Mouse (Mus musculus): ENCODE data around the gene Dcst1. TPM values are rescaled to one million over a fixed set of nuclear protein-coding genes. Genes with fewer than 3 reads are reported as not detected.

The Dcst1 gene
- polyA plus RNA-seq, 1 experiment from 2014 or later: 0.09 TPM

DNA sequence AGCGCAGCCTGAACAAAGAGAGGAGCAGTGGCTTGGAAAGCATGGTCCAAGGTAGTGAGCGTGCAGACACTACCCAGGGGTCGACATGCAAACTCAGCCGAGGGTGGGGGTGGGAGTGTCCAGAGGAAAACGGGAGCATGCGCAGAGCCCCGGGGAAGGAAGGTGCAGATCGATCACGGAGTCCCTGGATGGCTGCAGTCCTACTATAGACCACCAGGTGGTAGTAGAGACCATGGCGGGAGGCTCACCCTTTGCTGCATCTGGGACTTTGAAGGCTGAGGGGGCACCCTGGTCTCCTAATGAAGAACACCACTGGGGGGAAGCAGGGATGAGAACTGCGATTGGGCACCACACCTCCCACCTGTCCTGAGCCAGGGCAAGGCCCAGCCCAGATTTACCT, 24.6 kb downstream of the Dcst1 start:
- ATAC-seq (ENCODE audit: insufficient number of reproducible peaks, low FRiP score): no peak
- no peak overlapping the region for H3K27ac ChIP-seq (ENCODE audit: poor library complexity, severe bottlenecking)
- peaks cover 26% of the 10 kb centered on the region for H3K4me1 ChIP-seq (replicated peaks)
- no peaks in the 10 kb centered on the region for H3K9me3 ChIP-seq (replicated peaks)
- 0 out of 2 replicates have a peak, but pooled peaks cover 6% of the 10 kb centered on the region for H3K27me3 ChIP-seq (replicated peaks)
- H3K9ac ChIP-seq: no peak overlapping the region
- H3K4me3 ChIP-seq: peak overlapping the region; percentile 10
- H3K36me3 ChIP-seq: peaks cover 25% of the 10 kb centered on the region
- peak overlapping the region; percentile 58 for H3K4me2 ChIP-seq
- 7% methylated on average over 11 of the region's 11 CpGs for WGBS

- no peaks in the 10 kb centered on the region for H3K9me3 ChIP-seq (replicated peaks)
- WGBS: 26% methylated on average over 8 of the region's 8 CpGs
- no peak overlapping the region for H3K9ac ChIP-seq
- no peak overlapping the region for H3K27ac ChIP-seq (ENCODE audit: poor library complexity, severe bottlenecking)
- peaks cover 29% of the 10 kb centered on the region for H3K36me3 ChIP-seq
- no peak overlapping the region for H3K4me2 ChIP-seq
- no peak overlapping the region for H3K4me3 ChIP-seq
- H3K4me1 ChIP-seq (replicated peaks): peaks cover 26% of the 10 kb centered on the region
- 0 out of 2 replicates have a peak, but pooled peaks cover 4% of the 10 kb centered on the region for H3K27me3 ChIP-seq (replicated peaks)
- ATAC-seq (ENCODE audit: insufficient number of reproducible peaks, low FRiP score): no peak
These were observed 25.6 kb downstream of the Dcst1 start for GRCm38 (mm10) chr3:89339416-89339815.

GRCm38 (mm10) chr3:89337721-89338578, 27.1 kb downstream of the Dcst1 start, which contains the start of gene Efna4:
Gene Efna4, minus strand, starts transcription at chr3:89338028.
- H3K27me3 ChIP-seq (replicated peaks): peaks cover 3% of the 10 kb centered on the region; the same call in 1 of the 2 replicates
- peak within 1 kb of the TSS; percentile 68 for H3K27ac ChIP-seq (ENCODE audit: poor library complexity, severe bottlenecking)
- ATAC-seq (ENCODE audit: insufficient number of reproducible peaks, low FRiP score): peak; percentile 78
- H3K9me3 ChIP-seq (replicated peaks): no peaks in the 10 kb centered on the region
- H3K4me3 ChIP-seq: peak within 1 kb of the TSS; percentile 82
- peak within 1 kb of the TSS; percentile 86 for H3K4me2 ChIP-seq
- H3K4me1 ChIP-seq (replicated peaks): peaks cover 26% of the 10 kb centered on the region
- WGBS: 1% methylated on average over 44 of the region's 44 CpGs
- H3K9ac ChIP-seq: peak within 1 kb of the TSS; percentile 90
- H3K36me3 ChIP-seq: peaks cover 30% of the 10 kb centered on the region

- peaks cover 25% of the 10 kb centered on the region for H3K36me3 ChIP-seq
- WGBS: under 1% methylated on average over 21 of the region's 21 CpGs
- H3K9me3 ChIP-seq (replicated peaks): no peaks in the 10 kb centered on the region
- H3K4me3 ChIP-seq: peak overlapping the region; percentile 82
- no peak; the same call in 1 of the 2 replicates for ATAC-seq (ENCODE audit: insufficient number of reproducible peaks, low FRiP score)
- peaks cover 30% of the 10 kb centered on the region for H3K4me1 ChIP-seq (replicated peaks)
- peak overlapping the region; percentile 68 for H3K27ac ChIP-seq (ENCODE audit: poor library complexity, severe bottlenecking)
- H3K27me3 ChIP-seq (replicated peaks): peaks cover 9% of the 10 kb centered on the region; the same call in 1 of the 2 replicates
- H3K4me2 ChIP-seq: peak overlapping the region; percentile 86
- peak overlapping the region; percentile 90 for H3K9ac ChIP-seq
These were observed 27.9 kb downstream of the Dcst1 start for GRCm38 (mm10) chr3:89337062-89337720.

GRCm38 (mm10) chr3:89336529-89336928, 28.5 kb downstream of the Dcst1 start:
- H3K27ac ChIP-seq (ENCODE audit: poor library complexity, severe bottlenecking): peak overlapping the region; percentile 14; the same call in 1 of the 2 replicates
- H3K4me1 ChIP-seq (replicated peaks): peaks cover 30% of the 10 kb centered on the region
- H3K36me3 ChIP-seq: peaks cover 23% of the 10 kb centered on the region
- H3K4me3 ChIP-seq: peak overlapping the region; percentile 82
- peak overlapping the region; percentile 90 for H3K9ac ChIP-seq
- H3K27me3 ChIP-seq (replicated peaks): peaks cover 9% of the 10 kb centered on the region; the same call in 1 of the 2 replicates
- no peaks in the 10 kb centered on the region for H3K9me3 ChIP-seq (replicated peaks)
- no peak for ATAC-seq (ENCODE audit: insufficient number of reproducible peaks, low FRiP score)
- 11% methylated on average over 6 of the region's 6 CpGs for WGBS
- H3K4me2 ChIP-seq: peak overlapping the region; percentile 86

GRCm38 (mm10) chr3:89333053-89333452, 32.0 kb downstream of the Dcst1 start:
- WGBS: 74% methylated on average over 11 of the region's 11 CpGs
- Histone ChIP-seq H3K36me3 (peaks cover 23% of the 10 kb centered on the region), H3K9ac (no peak overlapping the region), H3K9me3 (replicated peaks) (no peaks in the 10 kb centered on the region), H3K4me3 (no peak overlapping the region), H3K4me1 (replicated peaks) (peaks cover 37% of the 10 kb centered on the region), H3K27me3 (replicated peaks) (peaks cover 25% of the 10 kb centered on the region), H3K4me2 (no peak overlapping the region), H3K27ac (ENCODE audit: poor library complexity, severe bottlenecking) (no peak overlapping the region)
- no peak for ATAC-seq (ENCODE audit: insufficient number of reproducible peaks, low FRiP score)

DNA sequence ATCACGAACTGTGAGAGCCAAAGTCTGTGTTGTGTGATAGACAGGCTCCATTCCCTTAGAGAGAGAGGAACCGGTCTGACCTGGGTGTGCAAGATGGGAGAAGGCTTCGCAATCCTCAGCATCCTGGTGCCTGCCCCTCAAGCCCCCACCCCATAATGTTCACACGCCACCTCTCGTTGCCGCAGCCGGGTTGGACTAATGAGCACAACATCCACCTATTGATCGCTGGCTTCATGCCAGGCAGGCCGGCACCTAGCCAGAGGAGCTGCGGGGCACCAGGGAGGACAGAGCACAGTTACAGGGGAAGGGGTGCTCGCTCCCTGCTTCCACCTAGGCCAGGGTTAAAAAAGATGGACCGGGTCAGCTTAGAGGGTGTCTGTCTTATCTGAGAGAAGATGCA, 32.6 kb downstream of the Dcst1 start:
- Histone ChIP-seq H3K9ac (no peak overlapping the region), H3K4me2 (no peak overlapping the region), H3K4me1 (replicated peaks) (peaks cover 37% of the 10 kb centered on the region), H3K27ac (ENCODE audit: poor library complexity, severe bottlenecking) (no peak overlapping the region), H3K4me3 (no peak overlapping the region), H3K9me3 (replicated peaks) (no peaks in the 10 kb centered on the region), H3K36me3 (peaks cover 23% of the 10 kb centered on the region), H3K27me3 (replicated peaks) (peaks cover 28% of the 10 kb centered on the region)
- no peak for ATAC-seq (ENCODE audit: insufficient number of reproducible peaks, low FRiP score)
- 54% methylated on average over 12 of the region's 12 CpGs for WGBS

DNA sequence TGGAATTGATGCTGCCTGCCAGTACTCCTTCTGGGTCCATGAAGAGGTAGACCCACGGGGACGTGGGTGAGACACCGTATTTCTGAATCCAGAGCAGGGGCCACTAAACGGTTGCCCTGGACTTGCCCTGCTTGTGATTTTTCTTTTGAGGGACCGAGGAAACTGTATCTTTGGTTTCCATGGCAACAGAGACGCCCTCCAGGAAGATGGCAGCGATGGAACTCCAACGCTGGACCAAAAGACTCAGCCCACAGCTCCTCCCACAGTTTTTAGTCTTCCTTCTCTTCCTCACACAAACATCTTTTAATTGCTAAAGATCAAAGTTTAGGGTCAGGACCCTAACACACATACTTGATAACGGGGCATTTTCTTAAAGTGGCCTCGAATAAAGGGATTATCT, 33.0 kb downstream of the Dcst1 start:
- H3K4me3 ChIP-seq: no peak overlapping the region
- peaks cover 23% of the 10 kb centered on the region for H3K36me3 ChIP-seq
- H3K4me1 ChIP-seq (replicated peaks): peaks cover 34% of the 10 kb centered on the region
- WGBS: 55% methylated on average over 10 of the region's 10 CpGs
- no peak overlapping the region for H3K27ac ChIP-seq (ENCODE audit: poor library complexity, severe bottlenecking)
- no peak for ATAC-seq (ENCODE audit: insufficient number of reproducible peaks, low FRiP score)
- H3K4me2 ChIP-seq: no peak overlapping the region
- no peak overlapping the region for H3K9ac ChIP-seq
- H3K27me3 ChIP-seq (replicated peaks): peaks cover 29% of the 10 kb centered on the region
- no peaks in the 10 kb centered on the region for H3K9me3 ChIP-seq (replicated peaks)

- Histone ChIP-seq H3K4me3 (no peak overlapping the region), H3K36me3 (peaks cover 23% of the 10 kb centered on the region), H3K9ac (no peak overlapping the region), H3K4me1 (replicated peaks) (peaks cover 30% of the 10 kb centered on the region), H3K9me3 (replicated peaks) (no peaks in the 10 kb centered on the region), H3K27me3 (replicated peaks) (peaks cover 29% of the 10 kb centered on the region), H3K4me2 (no peak overlapping the region), H3K27ac (ENCODE audit: poor library complexity, severe bottlenecking) (no peak overlapping the region)
- 65% methylated on average over 13 of the region's 13 CpGs for WGBS
- ATAC-seq (ENCODE audit: insufficient number of reproducible peaks, low FRiP score): no peak
These were observed 33.5 kb downstream of the Dcst1 start for GRCm38 (mm10) chr3:89331561-89331960.

- Histone ChIP-seq H3K4me1 (replicated peaks) (peaks cover 24% of the 10 kb centered on the region; the same call in 1 of the 2 replicates), H3K4me2 (no peak overlapping the region), H3K27me3 (replicated peaks) (peaks cover 32% of the 10 kb centered on the region), H3K9ac (no peak overlapping the region), H3K36me3 (peaks cover 23% of the 10 kb centered on the region), H3K9me3 (replicated peaks) (no peaks in the 10 kb centered on the region), H3K27ac (ENCODE audit: poor library complexity, severe bottlenecking) (no peak overlapping the region), H3K4me3 (no peak overlapping the region)
- ATAC-seq (ENCODE audit: insufficient number of reproducible peaks, low FRiP score): no peak
- 13% methylated on average over 10 of the region's 10 CpGs for WGBS
These were observed 34.1 kb downstream of the Dcst1 start for GRCm38 (mm10) chr3:89330948-89331347.

- peaks cover 23% of the 10 kb centered on the region for H3K36me3 ChIP-seq
- WGBS: 45% methylated on average over 3 of the region's 3 CpGs
- no peak overlapping the region for H3K4me3 ChIP-seq
- H3K4me2 ChIP-seq: no peak overlapping the region
- H3K27ac ChIP-seq (ENCODE audit: poor library complexity, severe bottlenecking): no peak overlapping the region
- peaks cover 33% of the 10 kb centered on the region for H3K27me3 ChIP-seq (replicated peaks)
- H3K9ac ChIP-seq: no peak overlapping the region
- H3K9me3 ChIP-seq (replicated peaks): no peaks in the 10 kb centered on the region
- no peak for ATAC-seq (ENCODE audit: insufficient number of reproducible peaks, low FRiP score)
- H3K4me1 ChIP-seq (replicated peaks): peaks cover 22% of the 10 kb centered on the region; the same call in 1 of the 2 replicates
These were observed 34.7 kb downstream of the Dcst1 start for GRCm38 (mm10) chr3:89330346-89330745.

All from heart, embryonic 12.5 days (tissue).